Mouse (Mus musculus) heart, embryonic 12.5 days (tissue): Measurements from ENCODE around the gene Smarca5. TPM values are rescaled to one million over a fixed set of nuclear protein-coding genes. Genes with fewer than 3 reads are reported as not detected.
"Not testable (repeated sequence)": the region's sequence is repeated elsewhere in the genome, so short reads cannot be mapped to it uniquely, and the experiment has no call there.

Experiments used
- ATAC-seq: fragments of 200-750 bp; cut with Nextera tagmentation; 2 replicates; pipeline ENCODE4 v1.8.0; 2017; ENCODE audit warnings: moderate TSS enrichment, moderate library complexity; ENCODE audit not compliant: insufficient number of reproducible peaks, low FRiP score
- H3K27ac ChIP-seq: fragments of 300-500 bp; sonication (generic); 2 replicates; pipeline ENCODE4 v1.5.1; 2016; ENCODE audit warnings: mild to moderate bottlenecking, moderate library complexity; ENCODE audit not compliant: poor library complexity, severe bottlenecking
- H3K27me3 ChIP-seq: fragments of 300-500 bp; sonication (generic); replicated peaks from 2 replicates; pipeline ENCODE4 v1.6.1; 2016; ENCODE audit warnings: mild to moderate bottlenecking, moderate library complexity
- H3K36me3 ChIP-seq: fragments of 300-500 bp; sonication (generic); 2 replicates; pipeline ENCODE4 v1.6.1; 2016; ENCODE audit warnings: mild to moderate bottlenecking, moderate library complexity
- H3K4me1 ChIP-seq: fragments of 300-500 bp; sonication (generic); replicated peaks from 2 replicates; pipeline ENCODE4 v1.6.1; 2016; ENCODE audit warnings: mild to moderate bottlenecking
- H3K4me2 ChIP-seq: fragments of 300-500 bp; sonication (generic); 2 replicates; pipeline ENCODE4 v1.6.1; 2016; ENCODE audit warnings: mild to moderate bottlenecking, moderate library complexity
- H3K4me3 ChIP-seq: fragments of 300-500 bp; sonication (generic); 2 replicates; pipeline ENCODE4 v1.5.1; 2016; ENCODE audit warnings: mild to moderate bottlenecking
- H3K9ac ChIP-seq: fragments of 300-500 bp; sonication (generic); 2 replicates; pipeline ENCODE4 v1.6.1; 2016; ENCODE audit warnings: mild to moderate bottlenecking, moderate library complexity
- H3K9me3 ChIP-seq: fragments of 300-500 bp; sonication (generic); replicated peaks from 2 replicates; pipeline ENCODE4 v1.6.1; 2016; ENCODE audit warnings: mild to moderate bottlenecking, moderate library complexity
- WGBS: fragments of 180-500 bp; shearing (Covaris S2); methylation state at CpG from one replicate; pipeline ENCODE4 v1.1.7; 2016; 5-methylcytosine and 5-hydroxymethylcytosine counted together
- polyA plus RNA-seq: library from polyadenylated mRNA; unstranded; fragments of >200 nt; fragmentation: Nextera tagmentation; extraction: Ambion mirVana; gene quantifications from 2 replicates; pipeline ENCODE4 v1.2.1, GENCODE M21; 2016

The Smarca5 gene
- 61.7 and 64.9 TPM in 2 replicates for polyA plus RNA-seq

DNA sequence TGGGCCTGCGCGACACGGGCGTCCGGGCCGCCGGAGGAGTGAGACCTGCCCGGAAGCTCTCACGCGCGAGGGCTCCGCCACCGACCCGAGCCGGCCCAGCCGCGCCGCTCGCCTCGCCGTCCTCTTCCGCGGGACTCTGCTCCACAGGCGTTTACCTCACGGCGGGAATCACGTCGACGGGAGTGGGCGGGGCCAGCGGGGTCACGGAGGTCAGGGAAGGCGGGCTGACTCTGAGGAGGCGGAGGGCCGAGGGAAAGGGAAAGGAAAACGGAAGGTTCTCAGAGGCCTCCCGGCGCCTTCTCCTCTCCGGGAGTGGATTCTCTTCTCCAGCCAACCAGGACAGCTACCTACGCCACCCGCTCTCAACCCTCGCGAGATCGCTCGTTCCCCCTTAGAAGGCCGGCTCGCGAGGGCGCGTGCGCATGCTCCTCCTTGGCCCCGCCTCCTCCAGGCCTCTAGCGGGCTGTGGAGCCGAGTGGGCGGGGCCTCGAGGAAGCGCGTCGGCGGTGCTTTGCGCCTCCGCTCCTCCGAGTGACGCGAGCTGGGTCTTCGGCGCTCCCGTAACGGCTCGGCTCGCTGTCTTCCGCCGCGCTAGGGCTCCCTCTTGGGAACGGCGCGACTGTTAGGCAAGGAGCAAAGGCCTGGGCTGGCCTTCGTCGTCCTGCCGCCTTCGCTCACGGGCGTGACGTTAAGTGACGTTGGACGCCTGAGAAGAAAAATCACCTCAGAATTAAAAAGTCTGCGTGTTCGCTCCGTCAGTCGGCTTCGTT lies at the start of gene Smarca5:
Gene Smarca5, minus strand, starts transcription at position 343 of the 770 bp plus-strand sequence.
- peaks cover 14% of the 10 kb centered on the region for H3K36me3 ChIP-seq
- H3K9ac ChIP-seq, result peak within 1 kb of the TSS; percentile 85
- H3K27me3 ChIP-seq, H3K4me1 ChIP-seq, H3K9me3 ChIP-seq: not testable (repeated sequence)
- peak; percentile 92 for ATAC-seq
- under 1% methylated on average over 81 of the region's 91 CpGs for WGBS
- H3K4me3 ChIP-seq, result peak within 1 kb of the TSS; percentile 78
- H3K4me2 ChIP-seq, result peak within 1 kb of the TSS; percentile 96
- peak within 1 kb of the TSS; percentile 100 for H3K27ac ChIP-seq

- peaks cover 11% of the 10 kb centered on the region for H3K4me1 ChIP-seq
- no peak overlapping the region for H3K9ac ChIP-seq
- no peak overlapping the region for H3K4me3 ChIP-seq
- H3K9me3 ChIP-seq, result no peaks in the 10 kb centered on the region
- 87% methylated on average over 9 of the region's 9 CpGs for WGBS
- no peak for ATAC-seq
- H3K4me2 ChIP-seq, result no peak overlapping the region
- no peaks in the 10 kb centered on the region for H3K27me3 ChIP-seq
- peaks cover 75% of the 10 kb centered on the region for H3K36me3 ChIP-seq
- no peak overlapping the region for H3K27ac ChIP-seq
These were observed 45.3 kb upstream of the Smarca5 start for GRCm38 (mm10) chr8:80784559-80784958.

- no peak overlapping the region for H3K27ac ChIP-seq
- no peak overlapping the region for H3K4me2 ChIP-seq
- H3K36me3 ChIP-seq, result peaks cover 77% of the 10 kb centered on the region
- H3K9me3 ChIP-seq, result no peaks in the 10 kb centered on the region
- H3K4me3 ChIP-seq, result no peak overlapping the region
- no peak for ATAC-seq
- H3K9ac ChIP-seq, result no peak overlapping the region
- peaks cover 22% of the 10 kb centered on the region for H3K4me1 ChIP-seq
- WGBS, result 91% methylated on average over 4 of the region's 4 CpGs
- no peaks in the 10 kb centered on the region for H3K27me3 ChIP-seq
These were observed 44.0 kb upstream of the Smarca5 start for GRCm38 (mm10) chr8:80783271-80783670.

- Histone ChIP-seq H3K4me2 (no peak overlapping the region), H3K9ac (no peak overlapping the region), H3K9me3 (no peaks in the 10 kb centered on the region), H3K27ac (peak overlapping the region; percentile 36; the same call in 1 of the 2 replicates), H3K4me1 (peaks cover 22% of the 10 kb centered on the region), H3K27me3 (no peaks in the 10 kb centered on the region), H3K36me3 (peaks cover 78% of the 10 kb centered on the region), H3K4me3 (no peak overlapping the region)
- WGBS, result 62% methylated on average over 10 of the region's 10 CpGs
- ATAC-seq, result no peak
These were observed 42.0 kb upstream of the Smarca5 start for GRCm38 (mm10) chr8:80781338-80781737.

GRCm38 (mm10) chr8:80780271-80780670 lies 41.0 kb upstream of the Smarca5 start:
- Histone ChIP-seq H3K27me3 (no peaks in the 10 kb centered on the region), H3K4me2 (no peak overlapping the region), H3K27ac (no peak overlapping the region), H3K4me3 (no peak overlapping the region), H3K36me3 (peaks cover 75% of the 10 kb centered on the region), H3K9ac (no peak overlapping the region), H3K9me3 (no peaks in the 10 kb centered on the region), H3K4me1 (peaks cover 18% of the 10 kb centered on the region)
- WGBS, result 94% methylated on average over 4 of the region's 4 CpGs
- no peak for ATAC-seq

DNA sequence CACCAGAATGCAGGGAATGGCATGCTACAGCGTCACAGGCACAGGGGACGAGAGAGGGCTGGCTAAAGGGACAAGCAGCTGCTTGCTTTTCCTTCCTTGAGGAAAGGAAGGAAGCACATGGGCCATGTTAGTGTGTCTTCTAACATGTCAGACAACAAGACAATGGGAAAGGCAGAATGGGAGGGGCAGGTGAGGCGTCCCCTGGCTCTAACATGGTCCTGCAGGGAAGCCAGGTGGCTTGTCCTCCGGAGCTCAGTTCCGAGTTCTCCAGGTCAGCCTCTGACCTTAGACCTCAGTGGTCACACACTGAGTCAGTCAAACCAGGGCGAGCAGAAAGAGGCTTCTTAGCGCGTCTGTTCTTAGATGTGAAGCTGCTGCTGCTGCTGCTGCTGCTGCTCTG lies 37.1 kb upstream of the Smarca5 start:
- H3K27me3 ChIP-seq, result no peaks in the 10 kb centered on the region
- H3K9ac ChIP-seq, result no peak overlapping the region
- peaks cover 68% of the 10 kb centered on the region for H3K36me3 ChIP-seq
- no peak overlapping the region for H3K4me2 ChIP-seq
- H3K4me1 ChIP-seq, result peaks cover 18% of the 10 kb centered on the region
- H3K9me3 ChIP-seq, result no peaks in the 10 kb centered on the region
- H3K4me3 ChIP-seq, result no peak overlapping the region
- WGBS, result 78% methylated on average over 8 of the region's 8 CpGs
- ATAC-seq, result no peak
- H3K27ac ChIP-seq, result no peak overlapping the region

- no peak overlapping the region for H3K4me3 ChIP-seq
- no peaks in the 10 kb centered on the region for H3K4me1 ChIP-seq
- H3K27me3 ChIP-seq, result no peaks in the 10 kb centered on the region
- H3K9ac ChIP-seq, result no peak overlapping the region
- no peak for ATAC-seq
- H3K9me3 ChIP-seq, result no peaks in the 10 kb centered on the region
- no peak overlapping the region for H3K4me2 ChIP-seq
- no peak overlapping the region for H3K27ac ChIP-seq
- 87% methylated on average over 4 of the region's 4 CpGs for WGBS
- H3K36me3 ChIP-seq, result peaks cover 81% of the 10 kb centered on the region
These were observed 33.6 kb upstream of the Smarca5 start for GRCm38 (mm10) chr8:80772732-80773460.

DNA sequence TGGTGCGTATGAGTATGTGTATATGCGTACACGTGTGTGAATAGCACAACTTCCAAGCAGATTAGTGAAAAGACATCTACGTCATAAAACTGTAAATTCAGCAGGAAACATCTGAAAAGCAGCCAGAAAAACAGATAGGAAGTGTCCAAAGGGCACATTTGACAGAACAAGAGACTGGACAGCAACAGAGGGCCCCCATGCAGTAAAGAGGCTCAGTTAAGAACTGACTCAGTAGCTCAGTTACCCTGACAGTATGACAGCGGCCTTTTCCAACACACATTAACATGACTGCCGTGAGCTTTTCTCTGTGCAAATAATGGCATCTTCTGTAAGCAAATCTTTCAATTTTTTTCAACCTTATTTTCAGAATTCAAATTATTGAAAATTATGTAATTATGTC lies 29.2 kb upstream of the Smarca5 start:
- WGBS, result 92% methylated on average over 6 of the region's 6 CpGs
- ATAC-seq, result no peak

GRCm38 (mm10) chr8:80753017-80753715 lies 13.9 kb upstream of the Smarca5 start:
- WGBS, result 28% methylated on average over 9 of the region's 9 CpGs
- Histone ChIP-seq H3K9me3 (no peaks in the 10 kb centered on the region), H3K27ac (no peak overlapping the region), H3K27me3 (no peaks in the 10 kb centered on the region), H3K36me3 (no peaks in the 10 kb centered on the region), H3K4me1 (0 out of 2 replicates have a peak, but pooled peaks cover 9% of the 10 kb centered on the region), H3K4me3 (no peak overlapping the region), H3K9ac (no peak overlapping the region), H3K4me2 (no peak overlapping the region)
- peak; percentile 42; the same call in 1 of the 2 replicates for ATAC-seq

More for the DNA sequence above, 29.2 kb upstream of the Smarca5 start:
- no peak overlapping the region for H3K9ac ChIP-seq
- peaks cover 84% of the 10 kb centered on the region for H3K36me3 ChIP-seq
- H3K4me2 ChIP-seq, result no peak overlapping the region
- no peaks in the 10 kb centered on the region for H3K4me1 ChIP-seq
- H3K27ac ChIP-seq, result no peak overlapping the region
- no peak overlapping the region for H3K4me3 ChIP-seq
- H3K9me3 ChIP-seq, result no peaks in the 10 kb centered on the region; the same call in 1 of the 2 replicates
- H3K27me3 ChIP-seq, result no peaks in the 10 kb centered on the region

- no peak for ATAC-seq
- WGBS, result 66% methylated on average over 7 of the region's 7 CpGs
- Histone ChIP-seq H3K4me1 (0 out of 2 replicates have a peak, but pooled peaks cover 9% of the 10 kb centered on the region), H3K27me3 (no peaks in the 10 kb centered on the region), H3K9me3 (no peaks in the 10 kb centered on the region), H3K4me2 (no peak overlapping the region), H3K4me3 (no peak overlapping the region), H3K9ac (no peak overlapping the region), H3K36me3 (no peaks in the 10 kb centered on the region), H3K27ac (no peak overlapping the region)
These were observed 13.1 kb upstream of the Smarca5 start for GRCm38 (mm10) chr8:80752429-80752828.

DNA sequence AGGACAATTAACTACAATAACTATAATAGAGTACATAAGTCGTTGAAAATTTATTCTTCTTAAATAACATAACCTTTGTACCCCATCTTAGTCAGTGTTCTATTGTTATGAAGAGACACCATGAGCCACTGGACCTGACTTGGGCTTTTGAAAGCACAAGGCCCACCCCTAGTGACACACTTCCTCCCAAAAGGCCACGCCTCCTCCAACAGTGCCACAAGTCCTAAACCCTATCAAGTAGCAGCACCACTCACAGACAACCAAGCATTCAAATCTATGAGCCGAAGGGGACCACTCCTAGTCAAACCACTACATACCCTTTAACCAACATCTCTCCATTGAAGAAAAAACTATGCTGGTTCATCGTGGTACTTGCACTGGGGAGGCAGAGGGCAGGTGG lies 9.8 kb upstream of the Smarca5 start:
- Histone ChIP-seq H3K4me1 (0 out of 2 replicates have a peak, but pooled peaks cover 9% of the 10 kb centered on the region), H3K27me3 (no peaks in the 10 kb centered on the region), H3K27ac (no peak overlapping the region), H3K9ac (no peak overlapping the region), H3K36me3 (no peaks in the 10 kb centered on the region), H3K9me3 (no peaks in the 10 kb centered on the region), H3K4me2 (no peak overlapping the region), H3K4me3 (no peak overlapping the region)
- no peak for ATAC-seq
- WGBS, result 85% methylated on average over 4 of the region's 4 CpGs
